Mouse (Mus musculus) midbrain, embryonic 11.5 days (tissue): ENCODE results near the gene Atl3. TPM values are rescaled to one million over a fixed set of nuclear protein-coding genes. Genes with fewer than 3 reads are reported as not detected.
"Not testable (repeated sequence)": the region's sequence is repeated elsewhere in the genome, so short reads cannot be mapped to it uniquely, and the experiment has no call there.

Experiments used
- ATAC-seq: fragments of 200-750 bp; cut with Nextera tagmentation; 2 replicates; pipeline ENCODE4 v1.8.0; 2017; ENCODE audit warnings: moderate TSS enrichment, moderate library complexity; ENCODE audit not compliant: low FRiP score
- DNase-seq: peaks from one replicate; pipeline ENCODE4 v3.0.0; 2015; ENCODE audit warnings: low spot score; ENCODE audit errors: missing footprints
- H3K27ac ChIP-seq: fragments of 300-500 bp; sonication (generic); 2 replicates; pipeline ENCODE4 v1.5.1; 2014; ENCODE audit warnings: low read depth, low read length
- H3K27me3 ChIP-seq: fragments of 300-500 bp; sonication (generic); 2 replicates; pipeline ENCODE4 v1.6.1; 2014; ENCODE audit warnings: mild to moderate bottlenecking, low read length, moderate library complexity, mixed read lengths; ENCODE audit not compliant: control insufficient read depth, insufficient read depth
- H3K36me3 ChIP-seq: fragments of 300-500 bp; sonication (generic); 2 replicates; pipeline ENCODE4 v1.6.1; 2014; ENCODE audit warnings: mild to moderate bottlenecking, low read length, moderate library complexity, mixed read lengths; ENCODE audit not compliant: control insufficient read depth, insufficient read depth
- H3K4me1 ChIP-seq: fragments of 300-500 bp; sonication (generic); 2 replicates; pipeline ENCODE4 v1.6.1; 2014; ENCODE audit warnings: low read length; ENCODE audit not compliant: control insufficient read depth, insufficient read depth
- H3K4me2 ChIP-seq: fragments of 300-500 bp; sonication (generic); 2 replicates; pipeline ENCODE4 v1.6.1; 2014; ENCODE audit warnings: mild to moderate bottlenecking, moderate library complexity
- H3K4me3 ChIP-seq: fragments of 300-500 bp; sonication (generic); 2 replicates; pipeline ENCODE4 v1.5.1; 2014; ENCODE audit warnings: low read depth, low read length
- H3K9ac ChIP-seq: fragments of 300-500 bp; sonication (generic); 2 replicates; pipeline ENCODE4 v1.6.1; 2014; ENCODE audit warnings: low read length
- H3K9me3 ChIP-seq: fragments of 300-500 bp; sonication (generic); 2 replicates; pipeline ENCODE4 v1.6.1; 2016; ENCODE audit warnings: low read length; ENCODE audit not compliant: control insufficient read depth
- WGBS: fragments of 180-500 bp; shearing (Covaris S2); extraction: QIAGEN DNeasy Blood & Tissue Kit; methylation state at CpG from one replicate; pipeline ENCODE4 v1.1.7; 2014; 5-methylcytosine and 5-hydroxymethylcytosine counted together
- polyA plus RNA-seq: library from polyadenylated mRNA; unstranded; fragments of >200 nt; fragmentation: Nextera tagmentation; extraction: Ambion mirVana; gene quantifications from 2 replicates; pipeline ENCODE4 v1.2.1, GENCODE M21; 2014

Atl3 gene
- polyA plus RNA-seq, 1 experiment from 2014 or later, result 8.5 TPM

GRCm38 (mm10) chr19:7494187-7495015 is 561 bp downstream of the Atl3 start:
- DNase-seq, result peak; percentile 99
- H3K9me3 ChIP-seq, result no peaks in the 10 kb centered on the region
- no peaks in the 10 kb centered on the region for H3K36me3 ChIP-seq
- H3K4me1 ChIP-seq, result no peaks in the 10 kb centered on the region
- under 1% methylated on average over 84 of the region's 84 CpGs for WGBS
- no peaks in the 10 kb centered on the region for H3K27me3 ChIP-seq
- peak overlapping the region; percentile 43 for H3K4me3 ChIP-seq
- H3K27ac ChIP-seq, result peak overlapping the region; percentile 88
- H3K4me2 ChIP-seq, result peak overlapping the region; percentile 74
- peak; percentile 97 for ATAC-seq
- H3K9ac ChIP-seq, result peak overlapping the region; percentile 75

GRCm38 (mm10) chr19:7495221-7496038 is 1.6 kb downstream of the Atl3 start:
- H3K4me3 ChIP-seq, result peak overlapping the region; percentile 43
- H3K9ac ChIP-seq, result peak overlapping the region; percentile 75; the same call in 1 of the 2 replicates
- H3K36me3 ChIP-seq, result no peaks in the 10 kb centered on the region
- DNase-seq (peak; percentile 89), ATAC-seq (no peak)
- H3K27ac ChIP-seq, result no peak overlapping the region
- H3K9me3 ChIP-seq, result no peaks in the 10 kb centered on the region
- peak overlapping the region; percentile 74 for H3K4me2 ChIP-seq
- no peaks in the 10 kb centered on the region for H3K27me3 ChIP-seq
- H3K4me1 ChIP-seq, result no peaks in the 10 kb centered on the region
- 53% methylated on average over 14 of the region's 14 CpGs for WGBS

GRCm38 (mm10) chr19:7496070-7496469 is 2.2 kb downstream of the Atl3 start:
- not testable (repeated sequence) for H3K27ac ChIP-seq, H3K27me3 ChIP-seq, H3K4me1 ChIP-seq, H3K9ac ChIP-seq, H3K4me3 ChIP-seq, H3K4me2 ChIP-seq, ATAC-seq, DNase-seq, H3K9me3 ChIP-seq, H3K36me3 ChIP-seq
- 88% methylated on average over 1 of the region's 1 CpGs for WGBS

- DNase-seq (no peak), ATAC-seq (no peak)
- H3K9ac ChIP-seq, result no peak overlapping the region
- no peaks in the 10 kb centered on the region for H3K9me3 ChIP-seq
- no peak overlapping the region for H3K4me2 ChIP-seq
- H3K36me3 ChIP-seq, result no peaks in the 10 kb centered on the region
- no peaks in the 10 kb centered on the region for H3K27me3 ChIP-seq
- no peak overlapping the region for H3K27ac ChIP-seq
- WGBS, result 91% methylated on average over 2 of the region's 2 CpGs
- H3K4me1 ChIP-seq, result no peaks in the 10 kb centered on the region
- no peak overlapping the region for H3K4me3 ChIP-seq
These were observed 5.0 kb downstream of the Atl3 start for GRCm38 (mm10) chr19:7498816-7499215.

GRCm38 (mm10) chr19:7500701-7501100 is 6.9 kb downstream of the Atl3 start:
- no peak overlapping the region for H3K9ac ChIP-seq
- H3K4me2 ChIP-seq, result no peak overlapping the region
- ATAC-seq (no peak), DNase-seq (no peak)
- no peaks in the 10 kb centered on the region for H3K36me3 ChIP-seq
- WGBS, result 90% methylated on average over 1 of the region's 1 CpGs
- no peaks in the 10 kb centered on the region for H3K27me3 ChIP-seq
- no peaks in the 10 kb centered on the region for H3K4me1 ChIP-seq
- H3K9me3 ChIP-seq, result no peaks in the 10 kb centered on the region
- no peak overlapping the region for H3K4me3 ChIP-seq
- H3K27ac ChIP-seq, result no peak overlapping the region

GRCm38 (mm10) chr19:7502432-7502831 is 8.6 kb downstream of the Atl3 start:
- Histone ChIP-seq H3K9me3 (no peaks in the 10 kb centered on the region), H3K4me3 (no peak overlapping the region), H3K9ac (no peak overlapping the region), H3K4me2 (no peak overlapping the region), H3K36me3 (no peaks in the 10 kb centered on the region), H3K27me3 (no peaks in the 10 kb centered on the region), H3K27ac (no peak overlapping the region), H3K4me1 (no peaks in the 10 kb centered on the region)
- DNase-seq, result no peak
- ATAC-seq, result no peak
- 88% methylated on average over 2 of the region's 2 CpGs for WGBS

- Histone ChIP-seq H3K27me3 (no peaks in the 10 kb centered on the region), H3K4me1 (no peaks in the 10 kb centered on the region), H3K9me3 (no peaks in the 10 kb centered on the region), H3K36me3 (peaks cover 5% of the 10 kb centered on the region; the same call in 1 of the 2 replicates), H3K27ac (no peak overlapping the region), H3K9ac (no peak overlapping the region), H3K4me3 (no peak overlapping the region), H3K4me2 (no peak overlapping the region)
- no peak for DNase-seq
- WGBS, result 95% methylated on average over 1 of the region's 1 CpGs
- ATAC-seq, result no peak
These were observed 12.5 kb downstream of the Atl3 start for GRCm38 (mm10) chr19:7506321-7506720.

GRCm38 (mm10) chr19:7508026-7508425 is 14.2 kb downstream of the Atl3 start:
- ATAC-seq (no peak), DNase-seq (no peak)
- WGBS, result 74% methylated on average over 4 of the region's 4 CpGs
- Histone ChIP-seq H3K9ac (no peak overlapping the region), H3K36me3 (peaks cover 5% of the 10 kb centered on the region; the same call in 1 of the 2 replicates), H3K4me2 (no peak overlapping the region), H3K27ac (no peak overlapping the region), H3K27me3 (no peaks in the 10 kb centered on the region), H3K4me3 (no peak overlapping the region), H3K9me3 (no peaks in the 10 kb centered on the region), H3K4me1 (no peaks in the 10 kb centered on the region)

GRCm38 (mm10) chr19:7516437-7516836 is 22.6 kb downstream of the Atl3 start:
- H3K9me3 ChIP-seq, result no peaks in the 10 kb centered on the region
- H3K36me3 ChIP-seq, result no peaks in the 10 kb centered on the region
- H3K27ac ChIP-seq, result no peak overlapping the region
- no peaks in the 10 kb centered on the region for H3K4me1 ChIP-seq
- H3K9ac ChIP-seq, result no peak overlapping the region
- H3K4me3 ChIP-seq, result no peak overlapping the region
- no peak overlapping the region for H3K4me2 ChIP-seq
- WGBS, result 94% methylated on average over 1 of the region's 1 CpGs
- no peaks in the 10 kb centered on the region for H3K27me3 ChIP-seq
- no peak for DNase-seq
- ATAC-seq, result no peak
